Mouse (Mus musculus) MEL (cell line): ENCODE results near the gene Adamts7. TPM values are rescaled to one million over a fixed set of nuclear protein-coding genes. Genes with fewer than 3 reads are reported as not detected.

Experiments used
- DNase-seq: peaks from one replicate; pipeline ENCODE4 v3.0.0; 2011; ENCODE audit warnings: low read depth, low spot score
- H3K27ac ChIP-seq: 2 replicates; pipeline ENCODE4 v1.5.1; 2012; ENCODE audit warnings: low read depth, mild to moderate bottlenecking, control low read depth, low read length, moderate library complexity; ENCODE audit not compliant: control insufficient read depth
- H3K27me3 ChIP-seq, 2 experiments: fragments of 150-350 bp in 1 of 2; sonication (generic) in 1 of 2; 2 replicates each; pipeline ENCODE4 v1.6.1; 2012; ENCODE audit warnings: low read length in 2 of 2, mild to moderate bottlenecking in 2 of 2, improper control_type of control experiment in 1 of 2, moderate library complexity in 1 of 2; ENCODE audit not compliant: insufficient read depth in 2 of 2, control insufficient read depth in 1 of 2
- H3K36me3 ChIP-seq, 2 experiments: 2 replicates each; pipeline ENCODE4 v1.6.1; 2012 to 2014; ENCODE audit warnings: low read length in 2 of 2, improper control_type of control experiment in 1 of 2, inconsistent platforms in 1 of 2, mild to moderate bottlenecking in 1 of 2; ENCODE audit not compliant: insufficient read depth in 2 of 2, control insufficient read depth in 1 of 2
- H3K4me1 ChIP-seq, 2 experiments: fragments of 150-350 bp in 1 of 2; sonication (generic) in 1 of 2; 2 replicates each; pipeline ENCODE4 v1.6.1; 2012; ENCODE audit warnings: low read length in 2 of 2, improper control_type of control experiment in 1 of 2, mild to moderate bottlenecking in 1 of 2; ENCODE audit not compliant: insufficient read depth in 2 of 2, control insufficient read depth in 1 of 2
- H3K4me3 ChIP-seq, 2 experiments: fragments of 150-350 bp in 1 of 2; sonication (generic) in 1 of 2; 2 replicates each; pipeline ENCODE4 v1.5.1; 2012; ENCODE audit warnings: low read depth in 2 of 2, low read length in 2 of 2, mild to moderate bottlenecking in 2 of 2, moderate library complexity in 2 of 2, control low read depth in 1 of 2, improper control_type of control experiment in 1 of 2; ENCODE audit not compliant: control insufficient read depth in 1 of 2, insufficient read depth in 1 of 2
- H3K79me2 ChIP-seq: 2 replicates; pipeline ENCODE4 v1.6.1; 2012; ENCODE audit warnings: mild to moderate bottlenecking, low read length, moderate library complexity; ENCODE audit not compliant: control insufficient read depth, poor library complexity, insufficient read depth
- H3K9ac ChIP-seq: 2 replicates; pipeline ENCODE4 v1.6.1; 2012; ENCODE audit warnings: low read depth, mild to moderate bottlenecking, control low read depth, low read length, moderate library complexity; ENCODE audit not compliant: control insufficient read depth, poor library complexity, severe bottlenecking
- H3K9me3 ChIP-seq: fragments of 150-350 bp; sonication (generic); replicated peaks from 2 replicates; pipeline ENCODE4 v1.6.1; 2012; ENCODE audit warnings: mild to moderate bottlenecking, low read length, improper control_type of control experiment, moderate library complexity; ENCODE audit not compliant: insufficient read depth
- CHD1 ChIP-seq: IDR thresholded peaks from 2 replicates; pipeline ENCODE4 v1.6.1; 2012; ENCODE audit warnings: low read depth, mild to moderate bottlenecking, inconsistent platforms, low read length, improper control_type of control experiment
- E2F4 ChIP-seq: IDR thresholded peaks from 2 replicates; pipeline ENCODE4 v1.6.1; 2011; ENCODE audit warnings: low read depth, low read length, improper control_type of control experiment, borderline replicate concordance
- ELF1 ChIP-seq: IDR thresholded peaks from 2 replicates; pipeline ENCODE4 v1.6.1; 2014; ENCODE audit warnings: low read depth, mild to moderate bottlenecking, inconsistent platforms, low read length, improper control_type of control experiment, moderate library complexity
- KAT2A ChIP-seq: conservative IDR thresholded peaks from 2 replicates; pipeline ENCODE4 v1.6.1; 2012; ENCODE audit warnings: low read depth, low read length, improper control_type of control experiment, inconsistent platforms
- MAFK ChIP-seq: IDR thresholded peaks from 2 replicates; pipeline ENCODE4 v1.6.1; 2011; ENCODE audit warnings: low read depth, mild to moderate bottlenecking, low read length, improper control_type of control experiment, borderline replicate concordance
- MEF2A ChIP-seq: IDR thresholded peaks from 2 replicates; pipeline ENCODE4 v1.6.1; 2014; ENCODE audit warnings: low read depth, mild to moderate bottlenecking, inconsistent platforms, low read length, improper control_type of control experiment; ENCODE audit not compliant: poor library complexity, insufficient replicate concordance, severe bottlenecking; ENCODE audit errors: extremely low read depth
- MXI1 ChIP-seq: IDR thresholded peaks from 2 replicates; pipeline ENCODE4 v1.6.1; 2011; ENCODE audit warnings: mild to moderate bottlenecking, low read depth, low read length, improper control_type of control experiment
- MYB ChIP-seq: IDR thresholded peaks from 2 replicates; pipeline ENCODE4 v1.6.1; 2011; ENCODE audit warnings: mild to moderate bottlenecking, low read depth, low read length, improper control_type of control experiment
- NELFE ChIP-seq: IDR thresholded peaks from 2 replicates; pipeline ENCODE4 v1.6.1; 2011; ENCODE audit warnings: low read depth, low read length, improper control_type of control experiment
- POLR2A ChIP-seq, 2 experiments: IDR thresholded peaks; 2 replicates each; pipeline ENCODE4 v1.6.1; 2011 to 2012; ENCODE audit warnings: low read length in 2 of 2, mild to moderate bottlenecking in 2 of 2, control low read depth in 1 of 2, improper control_type of control experiment in 1 of 2, low read depth in 1 of 2, moderate library complexity in 1 of 2; ENCODE audit not compliant: control insufficient read depth in 1 of 2, insufficient read depth in 1 of 2, poor library complexity in 1 of 2
- POLR2AphosphoS5 ChIP-seq: IDR thresholded peaks from 2 replicates; pipeline ENCODE4 v1.6.1; 2012; ENCODE audit warnings: low read depth, borderline replicate concordance, mild to moderate bottlenecking, inconsistent platforms, low read length, moderate library complexity, mixed read lengths
- SIN3A ChIP-seq: IDR thresholded peaks from 2 replicates; pipeline ENCODE4 v1.6.1; 2012; ENCODE audit warnings: low read length, improper control_type of control experiment, inconsistent platforms
- SMC3 ChIP-seq: IDR thresholded peaks from 2 replicates; pipeline ENCODE4 v1.6.1; 2011; ENCODE audit warnings: low read depth, low read length, improper control_type of control experiment
- TBP ChIP-seq: IDR thresholded peaks from 2 replicates; pipeline ENCODE4 v1.8.0; 2011; ENCODE audit warnings: low read depth, low read length, improper control_type of control experiment
- TCF12 ChIP-seq: IDR thresholded peaks from 2 replicates; pipeline ENCODE4 v1.6.1; 2014; ENCODE audit warnings: low read depth, mild to moderate bottlenecking, inconsistent platforms, low read length, improper control_type of control experiment, moderate library complexity
- UBTF ChIP-seq: IDR thresholded peaks from 2 replicates; pipeline ENCODE4 v1.6.1; 2012; ENCODE audit warnings: low read depth, mild to moderate bottlenecking, inconsistent platforms, low read length, improper control_type of control experiment, moderate library complexity, borderline replicate concordance; ENCODE audit not compliant: insufficient read depth
- USF1 ChIP-seq: IDR thresholded peaks from 2 replicates; pipeline ENCODE4 v1.6.1; 2014; ENCODE audit warnings: low read depth, mild to moderate bottlenecking, inconsistent platforms, low read length, improper control_type of control experiment, moderate library complexity
- USF2 ChIP-seq, 2 experiments: IDR thresholded peaks; 2 replicates each; pipeline ENCODE4 v1.6.1; 2011 to 2012; ENCODE audit warnings: improper control_type of control experiment in 2 of 2, low read length in 2 of 2, borderline replicate concordance in 1 of 2, inconsistent platforms in 1 of 2, low read depth in 1 of 2, mild to moderate bottlenecking in 1 of 2; ENCODE audit not compliant: insufficient read depth in 1 of 2
- polyA plus RNA-seq, 2 experiments: library from polyadenylated mRNA; stranded (reverse) in 1 of 2; unstranded in 1 of 2; fragments of >175 nt in 1 of 2; fragments of >200 nt in 1 of 2; gene quantifications; 2 replicates each; pipeline versions ENCODE4 v1.2.1 to v1.2.4; 2012; ENCODE audit warnings: low replicate concordance in 2 of 2, low read depth in 1 of 2; ENCODE audit not compliant: insufficient read length in 2 of 2, insufficient read depth in 1 of 2, missing spikeins in 1 of 2
- total RNA-seq: library from RNA; depleted of rRNA; stranded (reverse); fragments of 300-350 nt; gene quantifications from 2 replicates; pipeline ENCODE4 v1.2.3, GENCODE M21; 2012

Gene Adamts7
- total and polyA plus RNA-seq, 3 experiments, result 0.03 TPM; not detected in 2

DNA sequence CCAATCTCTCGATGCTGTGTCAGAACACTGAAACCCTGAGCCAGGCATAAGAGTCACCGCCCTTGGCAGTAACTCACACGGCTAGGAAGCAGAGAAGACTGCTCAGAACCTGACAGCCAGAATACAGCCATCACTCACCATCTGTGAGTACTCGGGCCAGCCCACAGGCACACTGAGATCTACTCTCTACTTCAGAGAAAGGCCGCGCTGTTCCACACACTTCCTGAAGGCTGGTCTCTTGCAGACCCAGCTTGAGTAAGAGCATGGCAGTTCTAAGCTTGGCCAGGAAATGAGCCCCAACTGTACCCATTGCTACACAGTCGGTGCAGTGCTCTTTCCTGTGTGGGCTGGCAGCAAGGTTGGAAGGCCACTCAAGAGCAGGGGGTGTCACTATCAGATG is 80.0 kb downstream of the Adamts7 start:
- H3K9ac ChIP-seq, result no peak overlapping the region
- H3K4me1 ChIP-seq, result peaks cover 32 to 34% of the 10 kb centered on the region in 2 experiments
- no peak for DNase-seq

DNA sequence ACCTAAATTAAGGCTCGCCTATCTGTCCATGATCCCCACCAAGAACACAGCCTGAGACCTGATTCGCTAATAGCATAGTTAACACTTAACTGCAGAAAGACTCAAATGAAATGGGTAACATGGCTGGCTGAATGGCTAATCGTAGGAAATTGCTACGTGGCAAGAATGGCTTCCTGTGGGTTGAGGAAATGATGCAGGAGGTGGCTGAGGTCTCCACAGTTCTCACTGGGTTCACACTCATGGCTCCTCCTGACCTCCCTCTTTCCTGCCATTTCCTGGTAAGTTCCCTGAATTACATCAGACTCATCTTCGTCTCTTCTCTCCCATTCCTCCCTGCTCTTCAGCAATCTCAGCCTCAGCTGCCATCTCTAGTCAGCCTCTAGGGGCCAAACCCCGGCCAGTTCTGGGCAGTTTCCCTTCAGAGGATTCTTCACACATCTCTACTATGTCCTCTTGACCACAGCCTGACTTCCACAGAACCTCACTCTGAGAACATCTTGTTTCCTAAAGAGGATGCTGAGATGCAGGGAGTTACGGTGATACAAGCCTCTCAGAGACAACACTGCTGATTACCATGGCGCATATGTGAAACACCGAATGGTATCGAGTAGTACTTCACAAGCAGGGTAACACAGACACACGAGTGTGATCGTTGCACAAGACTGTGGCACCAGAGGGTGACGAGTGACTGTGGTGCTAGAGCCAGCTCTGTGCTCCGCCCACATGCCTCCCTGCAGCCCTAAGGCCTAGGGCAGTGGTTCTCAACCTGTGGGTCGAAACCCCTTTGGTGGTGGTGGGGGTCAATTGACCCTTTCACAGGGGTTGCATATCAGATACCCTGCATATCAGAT is 81.7 kb downstream of the Adamts7 start:
- TF ChIP-seq SMC3 (no peak), POLR2A (IDR thresholded peaks at IDR 0.05; ENCODE audit: control insufficient read depth in 1 of 2, insufficient read depth in 1 of 2, low read depth in 1 of 2, low read length in 2 of 2, poor library complexity in 1 of 2) (no peak), E2F4 (no peak), TBP (no peak), KAT2A (no peak), SIN3A (0 out of 2 replicates have a peak, but pooled peaks have one; percentile 17), TCF12 (no peak), USF1 (no peak), MEF2A (no peak)
- H3K79me2 ChIP-seq, result peaks cover 1% of the 10 kb centered on the region; the same call in 1 of the 2 replicates
- H3K27ac ChIP-seq, result no peak overlapping the region
- no peaks in the 10 kb centered on the region for H3K9me3 ChIP-seq
- DNase-seq, result no peak
- peaks cover 42 to 43% of the 10 kb centered on the region in 2 experiments for H3K4me1 ChIP-seq
- no peak overlapping the region for H3K9ac ChIP-seq
- no peaks in the 10 kb centered on the region for H3K27me3 ChIP-seq
- H3K4me3 ChIP-seq, result no peak overlapping the region
- H3K36me3 ChIP-seq, result peaks cover 7 to 50% of the 10 kb centered on the region in 2 experiments

More for the DNA sequence above, 80.0 kb downstream of the Adamts7 start:
- H3K36me3 ChIP-seq, result peaks cover 6 to 48% of the 10 kb centered on the region in 2 experiments
- H3K4me3 ChIP-seq, result no peak overlapping the region
- no peaks in the 10 kb centered on the region for H3K9me3 ChIP-seq
- H3K27me3 ChIP-seq, result no peaks in the 10 kb centered on the region
- peaks cover 1% of the 10 kb centered on the region; the same call in 1 of the 2 replicates for H3K79me2 ChIP-seq
- no peak overlapping the region for H3K27ac ChIP-seq
- TF ChIP-seq KAT2A, result no peak
- TF ChIP-seq MEF2A, result no peak
- TF ChIP-seq CHD1, result no peak
- no peak for TF ChIP-seq NELFE
- TF ChIP-seq MYB, result no peak
- TF ChIP-seq USF1, result no peak
- no peak for TF ChIP-seq USF2 (IDR thresholded peaks at IDR 0.05; ENCODE audit: borderline replicate concordance in 1 of 2, insufficient read depth in 1 of 2, low read depth in 1 of 2, low read length in 2 of 2)
- no peak for TF ChIP-seq POLR2AphosphoS5
- no peak for TF ChIP-seq MAFK
- TF ChIP-seq MXI1, result no peak
- TF ChIP-seq ELF1, result no peak
- no peak for TF ChIP-seq TCF12
- TF ChIP-seq SIN3A, result no peak
- no peak for TF ChIP-seq UBTF
